Mouse (Mus musculus) neural tube, embryonic 12.5 days (tissue): ENCODE results near the gene Gm20388. TPM values are rescaled to one million over a fixed set of nuclear protein-coding genes. Genes with fewer than 3 reads are reported as not detected.

Experiments used
- ATAC-seq: fragments of 200-750 bp; cut with Nextera tagmentation; 2 replicates; pipeline ENCODE4 v1.8.0; 2017; ENCODE audit warnings: low read depth, mild to moderate bottlenecking, moderate TSS enrichment, moderate library complexity; ENCODE audit not compliant: low FRiP score
- H3K27ac ChIP-seq: fragments of 300-500 bp; sonication (generic); 2 replicates; pipeline ENCODE4 v1.5.1; 2016
- H3K27me3 ChIP-seq: fragments of 300-500 bp; sonication (generic); replicated peaks from 2 replicates; pipeline ENCODE4 v1.6.1; 2016; ENCODE audit warnings: mild to moderate bottlenecking
- H3K36me3 ChIP-seq: fragments of 300-500 bp; sonication (generic); 2 replicates; pipeline ENCODE4 v1.6.1; 2016; ENCODE audit warnings: mild to moderate bottlenecking
- H3K4me1 ChIP-seq: fragments of 300-500 bp; sonication (generic); 2 replicates; pipeline ENCODE4 v1.6.1; 2016
- H3K4me2 ChIP-seq: fragments of 300-500 bp; sonication (generic); replicated peaks from 2 replicates; pipeline ENCODE4 v1.6.1; 2016; ENCODE audit warnings: mild to moderate bottlenecking
- H3K4me3 ChIP-seq: fragments of 300-500 bp; sonication (generic); 2 replicates; pipeline ENCODE4 v1.5.1; 2016
- H3K9ac ChIP-seq: fragments of 300-500 bp; sonication (generic); 2 replicates; pipeline ENCODE4 v1.6.1; 2016; ENCODE audit warnings: mild to moderate bottlenecking
- H3K9me3 ChIP-seq: fragments of 300-500 bp; sonication (generic); 2 replicates; pipeline ENCODE4 v1.6.1; 2016; ENCODE audit warnings: mild to moderate bottlenecking
- WGBS: fragments of 180-500 bp; shearing (Covaris S2); methylation state at CpG from one replicate; pipeline ENCODE4 v1.1.7; 2016; 5-methylcytosine and 5-hydroxymethylcytosine counted together
- polyA plus RNA-seq: library from polyadenylated mRNA; unstranded; fragments of >200 nt; fragmentation: Nextera tagmentation; extraction: Ambion mirVana; gene quantifications from 2 replicates; pipeline ENCODE4 v1.2.1, GENCODE M21; 2016

The Gm20388 gene
- polyA plus RNA-seq, 1 experiment from 2014 or later: not detected

- no peak overlapping the region for H3K4me2 ChIP-seq
- H3K4me3 ChIP-seq: no peak overlapping the region
- H3K36me3 ChIP-seq: peaks cover 24% of the 10 kb centered on the region
- no peak overlapping the region for H3K9ac ChIP-seq
- 10% methylated on average over 7 of the region's 7 CpGs for WGBS
- no peaks in the 10 kb centered on the region for H3K27me3 ChIP-seq
- no peaks in the 10 kb centered on the region for H3K9me3 ChIP-seq
- no peak for ATAC-seq
- H3K4me1 ChIP-seq: no peaks in the 10 kb centered on the region
- H3K27ac ChIP-seq: no peak overlapping the region
These were observed 1636.5 kb downstream of the Gm20388 start for GRCm38 (mm10) chr8:121547132-121547531.

- H3K9ac ChIP-seq: no peak overlapping the region
- no peak overlapping the region for H3K4me2 ChIP-seq
- WGBS: 92% methylated on average over 6 of the region's 6 CpGs
- no peak for ATAC-seq
- H3K4me1 ChIP-seq: no peaks in the 10 kb centered on the region
- H3K4me3 ChIP-seq: no peak overlapping the region
- H3K27ac ChIP-seq: no peak overlapping the region
- H3K27me3 ChIP-seq: no peaks in the 10 kb centered on the region
- H3K36me3 ChIP-seq: peaks cover 52% of the 10 kb centered on the region
- no peaks in the 10 kb centered on the region for H3K9me3 ChIP-seq
These were observed 1639.4 kb downstream of the Gm20388 start for GRCm38 (mm10) chr8:121550056-121550455.

- 68% methylated on average over 24 of the region's 24 CpGs for WGBS
- H3K36me3 ChIP-seq: peaks cover 52% of the 10 kb centered on the region
These were observed 1640.7 kb downstream of the Gm20388 start for GRCm38 (mm10) chr8:121551065-121551985.

GRCm38 (mm10) chr8:121552506-121552905 lies 1641.9 kb downstream of the Gm20388 start:
- H3K27ac ChIP-seq: no peak overlapping the region
- H3K27me3 ChIP-seq: no peaks in the 10 kb centered on the region
- H3K4me3 ChIP-seq: no peak overlapping the region
- ATAC-seq: no peak
- H3K4me1 ChIP-seq: no peaks in the 10 kb centered on the region
- H3K9me3 ChIP-seq: no peaks in the 10 kb centered on the region
- 88% methylated on average over 9 of the region's 9 CpGs for WGBS
- no peak overlapping the region for H3K4me2 ChIP-seq
- no peak overlapping the region for H3K9ac ChIP-seq
- peaks cover 52% of the 10 kb centered on the region for H3K36me3 ChIP-seq

More at GRCm38 (mm10) chr8:121551065-121551985, 1640.7 kb downstream of the Gm20388 start:
- Histone ChIP-seq H3K27me3 (no peaks in the 10 kb centered on the region), H3K4me1 (no peaks in the 10 kb centered on the region), H3K4me3 (no peak overlapping the region), H3K9me3 (no peaks in the 10 kb centered on the region), H3K4me2 (no peak overlapping the region), H3K9ac (no peak overlapping the region), H3K27ac (no peak overlapping the region)
- no peak for ATAC-seq

- Histone ChIP-seq H3K27ac (no peak overlapping the region), H3K36me3 (peaks cover 60% of the 10 kb centered on the region), H3K4me1 (no peaks in the 10 kb centered on the region), H3K27me3 (no peaks in the 10 kb centered on the region), H3K9me3 (no peaks in the 10 kb centered on the region), H3K4me2 (no peak overlapping the region), H3K4me3 (no peak overlapping the region), H3K9ac (no peak overlapping the region)
- ATAC-seq: no peak
- WGBS: 95% methylated on average over 32 of the region's 32 CpGs
These were observed 1643.3 kb downstream of the Gm20388 start for GRCm38 (mm10) chr8:121553831-121554475.

GRCm38 (mm10) chr8:121557746-121558145 lies 1647.1 kb downstream of the Gm20388 start:
- Histone ChIP-seq H3K36me3 (peaks cover 44% of the 10 kb centered on the region), H3K9ac (no peak overlapping the region)
- WGBS: 89% methylated on average over 11 of the region's 11 CpGs

GRCm38 (mm10) chr8:121558538-121558937 lies 1647.9 kb downstream of the Gm20388 start:
- Histone ChIP-seq H3K27me3 (no peaks in the 10 kb centered on the region), H3K9ac (no peak overlapping the region), H3K4me1 (peaks cover 3% of the 10 kb centered on the region; the same call in 1 of the 2 replicates), H3K27ac (no peak overlapping the region), H3K9me3 (no peaks in the 10 kb centered on the region), H3K4me2 (no peak overlapping the region), H3K36me3 (peaks cover 37% of the 10 kb centered on the region), H3K4me3 (no peak overlapping the region)
- ATAC-seq: no peak
- 89% methylated on average over 16 of the region's 16 CpGs for WGBS

More at GRCm38 (mm10) chr8:121557746-121558145, 1647.1 kb downstream of the Gm20388 start:
- Histone ChIP-seq H3K4me2 (no peak overlapping the region), H3K27ac (no peak overlapping the region), H3K27me3 (no peaks in the 10 kb centered on the region), H3K9me3 (no peaks in the 10 kb centered on the region), H3K4me3 (no peak overlapping the region), H3K4me1 (no peaks in the 10 kb centered on the region)
- ATAC-seq: no peak

- peaks cover 25% of the 10 kb centered on the region for H3K36me3 ChIP-seq
- no peaks in the 10 kb centered on the region for H3K9me3 ChIP-seq
- H3K27me3 ChIP-seq: no peaks in the 10 kb centered on the region
- no peak overlapping the region for H3K4me3 ChIP-seq
- H3K4me1 ChIP-seq: peaks cover 3% of the 10 kb centered on the region; the same call in 1 of the 2 replicates
- ATAC-seq: no peak
- H3K9ac ChIP-seq: no peak overlapping the region
- no peak overlapping the region for H3K27ac ChIP-seq
- WGBS: 91% methylated on average over 12 of the region's 12 CpGs
- no peak overlapping the region for H3K4me2 ChIP-seq
These were observed 1649.2 kb downstream of the Gm20388 start for GRCm38 (mm10) chr8:121559801-121560200.

GRCm38 (mm10) chr8:121560432-121561100 lies 1649.9 kb downstream of the Gm20388 start:
- no peak for ATAC-seq
- WGBS: 89% methylated on average over 7 of the region's 7 CpGs
- H3K4me2 ChIP-seq: no peak overlapping the region
- H3K4me3 ChIP-seq: no peak overlapping the region
- no peaks in the 10 kb centered on the region for H3K9me3 ChIP-seq
- H3K4me1 ChIP-seq: peaks cover 5% of the 10 kb centered on the region; the same call in 1 of the 2 replicates
- H3K27ac ChIP-seq: no peak overlapping the region
- H3K27me3 ChIP-seq: no peaks in the 10 kb centered on the region
- peaks cover 22% of the 10 kb centered on the region for H3K36me3 ChIP-seq
- no peak overlapping the region for H3K9ac ChIP-seq

- Histone ChIP-seq H3K9me3 (no peaks in the 10 kb centered on the region), H3K9ac (no peak overlapping the region), H3K36me3 (peaks cover 22% of the 10 kb centered on the region), H3K27ac (no peak overlapping the region), H3K27me3 (no peaks in the 10 kb centered on the region), H3K4me2 (no peak overlapping the region), H3K4me1 (peaks cover 5% of the 10 kb centered on the region; the same call in 1 of the 2 replicates), H3K4me3 (no peak overlapping the region)
- no peak for ATAC-seq
- WGBS: 83% methylated on average over 16 of the region's 16 CpGs
These were observed 1651.2 kb downstream of the Gm20388 start for GRCm38 (mm10) chr8:121561636-121562345.

- Histone ChIP-seq H3K4me1 (peaks cover 13% of the 10 kb centered on the region), H3K27me3 (no peaks in the 10 kb centered on the region), H3K9ac (no peak overlapping the region), H3K9me3 (no peaks in the 10 kb centered on the region), H3K4me2 (no peak overlapping the region), H3K27ac (no peak overlapping the region), H3K4me3 (no peak overlapping the region), H3K36me3 (peaks cover 22% of the 10 kb centered on the region)
- 83% methylated on average over 9 of the region's 9 CpGs for WGBS
- no peak for ATAC-seq
These were observed 1652.3 kb downstream of the Gm20388 start for GRCm38 (mm10) chr8:121562941-121563351.
